Mouse (Mus musculus) small intestine, adult 2 months (tissue): ENCODE data around the gene Gtpbp8. TPM values are rescaled to one million over a fixed set of nuclear protein-coding genes. Genes with fewer than 3 reads are reported as not detected.

Experiments
- H3K27ac ChIP-seq: fragments of 200-500 bp; 2 replicates; pipeline ENCODE4 v1.5.1; 2012; ENCODE audit warnings: low read depth, low read length, control low read depth, inconsistent platforms; ENCODE audit not compliant: insufficient read depth
- H3K27me3 ChIP-seq: fragments of 200-500 bp; 2 replicates; pipeline ENCODE4 v1.6.1; 2012; ENCODE audit warnings: mild to moderate bottlenecking, moderate library complexity, low read length, inconsistent platforms; ENCODE audit not compliant: control insufficient read depth, insufficient read depth
- H3K36me3 ChIP-seq: fragments of 200-500 bp; 2 replicates; pipeline ENCODE4 v1.6.1; 2012; ENCODE audit warnings: mild to moderate bottlenecking, low read length, control low read depth, inconsistent platforms; ENCODE audit not compliant: control insufficient read depth, insufficient read depth
- H3K4me1 ChIP-seq: fragments of 200-500 bp; 2 replicates; pipeline ENCODE4 v1.6.1; 2012; ENCODE audit warnings: low read length, inconsistent platforms, mixed read lengths; ENCODE audit not compliant: control insufficient read depth, insufficient read depth, insufficient read length
- H3K4me3 ChIP-seq: fragments of 200-500 bp; 2 replicates; pipeline ENCODE4 v1.5.1; 2012; ENCODE audit warnings: low read depth, mild to moderate bottlenecking, control low read depth, inconsistent platforms, low read length, moderate library complexity
- CTCF ChIP-seq: fragments of 200-500 bp; IDR thresholded peaks from 2 replicates; pipeline ENCODE4 v1.5.1; 2012; ENCODE audit warnings: low read depth, mild to moderate bottlenecking, control low read depth, inconsistent platforms, low read length, moderate library complexity, mixed read lengths; ENCODE audit not compliant: insufficient replicate concordance, insufficient read length; ENCODE audit errors: extremely low read depth
- POLR2A ChIP-seq: fragments of 200-500 bp; IDR thresholded peaks from 2 replicates; pipeline ENCODE4 v1.6.1; 2012; ENCODE audit warnings: low read depth, mild to moderate bottlenecking, control low read depth, inconsistent platforms, low read length, moderate library complexity
- WGBS: fragments of 180-500 bp; shearing (Covaris S2); methylation state at CpG from one replicate; pipeline ENCODE4 v1.1.7; 2018; 5-methylcytosine and 5-hydroxymethylcytosine counted together
- polyA plus RNA-seq: library from polyadenylated mRNA; depleted of rRNA; stranded (reverse); fragments of >200 nt; gene quantifications from 2 replicates; pipeline ENCODE4 v1.2.3, GENCODE M21; 2012; rRNA removed

Gtpbp8 gene
- 1.7 and 6.1 TPM in 2 replicates for polyA plus RNA-seq

DNA sequence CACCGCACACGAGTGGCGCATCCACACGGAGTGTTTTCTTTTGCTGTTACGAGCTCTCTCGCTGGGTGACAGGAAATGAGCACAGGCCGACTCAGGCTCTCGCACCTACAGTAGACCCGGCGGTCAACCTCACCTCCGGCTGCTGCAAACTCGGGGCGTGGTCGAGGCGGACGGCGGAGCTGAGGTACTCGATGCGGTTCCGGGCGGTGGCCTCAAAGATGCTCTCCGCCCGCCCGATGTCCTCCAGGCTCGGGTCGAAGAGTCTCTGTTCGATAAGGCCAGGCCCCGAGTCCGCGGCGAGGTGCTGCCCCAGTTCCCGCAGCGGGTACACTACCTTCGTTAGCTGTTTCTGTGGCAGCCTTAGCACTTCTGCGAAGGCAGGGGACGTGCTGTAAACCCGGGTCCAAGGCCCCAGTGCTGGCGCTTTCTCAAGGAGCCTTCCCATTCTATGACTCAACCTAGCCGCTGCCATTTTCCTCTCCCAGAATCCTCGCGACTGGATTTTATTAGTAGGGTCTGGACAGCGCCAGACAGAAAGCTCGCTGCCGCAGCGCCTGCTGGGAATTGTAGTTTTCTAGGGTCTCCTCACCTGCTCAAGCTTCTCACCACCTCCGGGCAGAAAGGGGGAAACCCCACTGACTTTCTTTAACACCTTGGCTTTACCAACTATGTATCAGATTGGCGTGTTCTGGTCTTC lies at the start of gene Gtpbp8:
Gtpbp8 (minus strand) TSS at position 498 of the 697 bp plus-strand sequence.
- Histone ChIP-seq H3K27me3 (no peaks in the 10 kb centered on the region), H3K4me1 (no peaks in the 10 kb centered on the region; the same call in 1 of the 2 replicates), H3K36me3 (peaks cover 7% of the 10 kb centered on the region; the same call in 1 of the 2 replicates), H3K4me3 (peak within 1 kb of the TSS; percentile 82), H3K27ac (peak within 1 kb of the TSS; percentile 94)
- under 1% methylated on average over 47 of the region's 47 CpGs for WGBS
- peak; percentile 56; the same call in 1 of the 2 replicates for TF ChIP-seq POLR2A
- no peak for TF ChIP-seq CTCF

GRCm38 (mm10) chr16:44794416-44794815 lies 48.3 kb upstream of the Gtpbp8 start:
- Histone ChIP-seq H3K36me3 (no peaks in the 10 kb centered on the region), H3K27ac (no peak overlapping the region), H3K27me3 (no peaks in the 10 kb centered on the region), H3K4me1 (no peaks in the 10 kb centered on the region), H3K4me3 (no peak overlapping the region)
- TF ChIP-seq POLR2A (no peak), CTCF (no peak)

GRCm38 (mm10) chr16:44786934-44787333 lies 40.8 kb upstream of the Gtpbp8 start:
- TF ChIP-seq POLR2A (no peak), CTCF (no peak)

GRCm38 (mm10) chr16:44780751-44781150 lies 34.6 kb upstream of the Gtpbp8 start:
- 71% methylated on average over 4 of the region's 4 CpGs for WGBS
- H3K36me3 ChIP-seq: no peaks in the 10 kb centered on the region
- H3K27ac ChIP-seq: no peak overlapping the region
- no peaks in the 10 kb centered on the region for H3K4me1 ChIP-seq
- TF ChIP-seq CTCF: no peak
- no peak for TF ChIP-seq POLR2A
- no peak overlapping the region for H3K4me3 ChIP-seq
- no peaks in the 10 kb centered on the region; the same call in 1 of the 2 replicates for H3K27me3 ChIP-seq

More at GRCm38 (mm10) chr16:44786934-44787333, 40.8 kb upstream of the Gtpbp8 start:
- no peak overlapping the region for H3K27ac ChIP-seq
- no peaks in the 10 kb centered on the region for H3K27me3 ChIP-seq
- no peak overlapping the region for H3K4me3 ChIP-seq
- WGBS: 83% methylated on average over 1 of the region's 1 CpGs
- H3K36me3 ChIP-seq: no peaks in the 10 kb centered on the region
- no peaks in the 10 kb centered on the region for H3K4me1 ChIP-seq

DNA sequence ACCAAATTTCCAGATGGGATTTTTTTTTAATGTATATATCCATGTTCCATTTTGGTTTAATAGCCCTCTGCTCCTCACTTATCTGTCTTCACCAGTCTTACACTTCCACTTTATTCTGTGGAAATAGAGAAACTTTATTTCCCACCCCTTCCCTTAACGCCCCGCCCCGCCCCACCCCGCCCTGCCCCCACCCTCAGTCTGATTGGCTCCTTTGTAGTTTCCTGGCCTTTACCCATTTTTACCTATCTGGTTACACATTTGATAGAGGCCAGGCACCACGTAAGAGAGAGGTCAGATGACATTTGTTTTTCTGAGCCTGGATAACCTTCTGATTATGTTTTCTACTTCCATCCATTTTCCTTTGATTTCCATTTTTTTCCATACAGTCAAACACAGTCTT lies 33.3 kb upstream of the Gtpbp8 start:
- H3K4me1 ChIP-seq: no peaks in the 10 kb centered on the region
- no peaks in the 10 kb centered on the region for H3K36me3 ChIP-seq
- H3K27ac ChIP-seq: no peak overlapping the region
- no peak for TF ChIP-seq POLR2A
- no peak for TF ChIP-seq CTCF
- no peaks in the 10 kb centered on the region; the same call in 1 of the 2 replicates for H3K27me3 ChIP-seq
- H3K4me3 ChIP-seq: no peak overlapping the region
- 75% methylated on average over 5 of the region's 5 CpGs for whole genome bisulfite sequencing

DNA sequence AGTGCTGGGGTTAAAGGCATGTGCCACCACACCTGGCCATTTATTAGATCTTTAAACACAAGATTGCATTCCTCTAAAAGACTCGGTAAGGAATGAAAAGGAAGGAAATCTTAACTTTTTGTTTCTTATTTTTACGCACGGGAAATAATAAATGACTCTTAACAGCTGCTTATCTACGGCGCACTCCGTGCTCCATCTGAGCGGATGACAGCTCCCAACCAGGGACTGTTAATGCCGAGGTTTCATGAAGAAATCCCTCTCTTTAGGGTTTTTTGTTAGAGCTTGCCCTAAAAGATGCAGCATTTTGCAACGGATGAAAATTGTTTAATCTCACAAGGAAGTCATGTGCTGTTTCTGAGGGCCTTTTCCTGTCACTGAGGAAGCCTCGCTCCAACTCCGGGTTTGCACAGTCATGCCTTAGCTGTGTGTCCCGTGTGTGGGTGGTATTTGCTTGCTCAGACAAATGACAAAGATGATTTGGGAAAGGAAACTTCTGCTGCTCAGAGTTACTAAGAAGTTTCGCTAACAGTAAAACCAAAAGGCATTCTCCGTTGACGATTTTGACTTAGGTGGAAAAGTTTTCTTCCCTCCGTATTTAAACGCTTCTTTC lies 32.5 kb upstream of the Gtpbp8 start:
- H3K36me3 ChIP-seq: no peaks in the 10 kb centered on the region
- peak overlapping the region; percentile 3; the same call in 1 of the 2 replicates for H3K4me3 ChIP-seq
- H3K4me1 ChIP-seq: no peaks in the 10 kb centered on the region
- no peaks in the 10 kb centered on the region; the same call in 1 of the 2 replicates for H3K27me3 ChIP-seq
- no peak overlapping the region for H3K27ac ChIP-seq
- TF ChIP-seq CTCF (no peak), POLR2A (no peak)
- WGBS: 53% methylated on average over 17 of the region's 17 CpGs

GRCm38 (mm10) chr16:44774201-44774600 lies 28.0 kb upstream of the Gtpbp8 start:
- 84% methylated on average over 6 of the region's 6 CpGs for WGBS
- Histone ChIP-seq H3K4me3 (no peak overlapping the region), H3K27me3 (no peaks in the 10 kb centered on the region), H3K36me3 (no peaks in the 10 kb centered on the region), H3K4me1 (peaks cover 2% of the 10 kb centered on the region; the same call in 1 of the 2 replicates), H3K27ac (no peak overlapping the region)
- no peak for TF ChIP-seq POLR2A
- TF ChIP-seq CTCF: no peak
